Comparison of ENCODE assay signal across 8 mouse cellular contexts in genomic region chr7:43313013-43313428, GRCm38 (mm10). TPM values are rescaled to one million over a fixed set of nuclear protein-coding genes. Genes with fewer than 3 reads are reported as not detected.
DNase-seq lines count a peak whose midpoint lies in the region; ATAC-seq lines count a peak whose summit lies in the region.

Gene Zfp715, minus strand, starts transcription at chr7:43313294.

- peak; percentile 88 for ATAC-seq in megakaryocyte progenitor cell, adult 5-6 weeks (replicated peaks; ENCODE audit: poor library complexity)

- DNase-seq in adipocyte (ENCODE audit: low spot score), result peak; percentile 96
- peak; percentile 96 for DNase-seq in embryo, embryonic 10 days (ENCODE audit: low spot score)
- DNase-seq in gastrocnemius, postnatal 10 days, result peak; percentile 82
- DNase-seq in induced T-regulatory cell, adult 2 months (ENCODE audit: low read depth), result peak; percentile 97
- peak; percentile 94 to 96 for DNase-seq in left cerebral cortex, adult 9 months (ENCODE audit: low spot score in 2 of 2)
- peak; percentile 87 for DNase-seq in right cerebral cortex, postnatal 14 days
- peak; percentile 81 to 89 for DNase-seq in urinary bladder, postnatal 36 days (ENCODE audit: low spot score in 2 of 2)

RNA-seq across cellular contexts. Expression of gene Zfp715, which starts in this region (rescaled TPM):
- 10 to 100 TPM; 15.6 to 17.0 TPM for total RNA-seq in gastrocnemius, postnatal 10 days (2021)
- total RNA-seq in megakaryocyte progenitor cell, adult 5-6 weeks (2015), result 26.5 and 26.8 TPM in 2 replicates
- 19.4 and 19.7 TPM in 2 replicates for total RNA-seq in megakaryocyte progenitor cell, adult 5-6 weeks (2017)

Comparison
In these comparisons a context has a peak if more than half of its experiments do, and no peak if none do; other contexts are left out.
1. Peak in every context shown above with its lines: DNase-seq and ATAC-seq.